Mouse (Mus musculus) cerebellum, postnatal 25 days (tissue): ENCODE measurements around the gene Tbc1d13.

ENCODE experiments used
- DNase-seq, 2 experiments: peaks; one replicate each; pipeline ENCODE4 v3.0.0; 2021; ENCODE audit warnings: mixed read lengths in 2 of 2

Gene Tbc1d13

GRCm38 (mm10) chr2:30182424-30182823, 48.9 kb downstream of the Tbc1d13 start:
- no peak for DNase-seq

- DNase-seq, result no peak
Measured at GRCm38 (mm10) chr2:30183721-30184120, 50.2 kb downstream of the Tbc1d13 start.

- DNase-seq, result no peak
Measured at GRCm38 (mm10) chr2:30185276-30185675, 51.7 kb downstream of the Tbc1d13 start.

- no peak for DNase-seq
Measured at GRCm38 (mm10) chr2:30185681-30186080, 52.1 kb downstream of the Tbc1d13 start.

- DNase-seq, result no peak
Measured at GRCm38 (mm10) chr2:30191790-30192580, 58.4 kb downstream of the Tbc1d13 start.

- DNase-seq, result no peak
Measured at GRCm38 (mm10) chr2:30194656-30195055, 61.1 kb downstream of the Tbc1d13 start.

- DNase-seq, result no peak
Measured at GRCm38 (mm10) chr2:30198021-30198420, 64.5 kb downstream of the Tbc1d13 start.

GRCm38 (mm10) chr2:30199984-30200383, 66.4 kb downstream of the Tbc1d13 start:
- DNase-seq, result no peak

GRCm38 (mm10) chr2:30200388-30200925, 66.9 kb downstream of the Tbc1d13 start:
- DNase-seq, result no peak
